Mouse (Mus musculus): ENCODE data around the gene Slc17a2.
"Not testable (repeated sequence)": the region's sequence is repeated elsewhere in the genome, so short reads cannot be mapped to it uniquely, and the experiment has no call there.

Slc17a2 gene

GRCm38 (mm10) chr13:23806422-23807052, at the start of gene Slc17a2:
TSS of gene Slc17a2 (plus strand) at chr13:23806993.
- DNase-seq (ENCODE audit: low spot score), result no peak

GRCm38 (mm10) chr13:23757211-23757773, 49.5 kb upstream of the Slc17a2 start:
- DNase-seq (ENCODE audit: low spot score), result no peak

- no peak for DNase-seq (ENCODE audit: low spot score)
Observed at GRCm38 (mm10) chr13:23757921-23758320, 48.9 kb upstream of the Slc17a2 start.

GRCm38 (mm10) chr13:23759251-23759771, 47.5 kb upstream of the Slc17a2 start:
- no peak for DNase-seq (ENCODE audit: low spot score)

GRCm38 (mm10) chr13:23759916-23760239, 46.9 kb upstream of the Slc17a2 start:
- no peak for DNase-seq (ENCODE audit: low spot score)

GRCm38 (mm10) chr13:23760240-23760971, 46.4 kb upstream of the Slc17a2 start:
- no peak for DNase-seq (ENCODE audit: low spot score)

GRCm38 (mm10) chr13:23760972-23761864, 45.6 kb upstream of the Slc17a2 start, which contains the start of gene Hist1h4a:
TSS of gene Hist1h4a (minus strand) at chr13:23761230.
- peak; percentile 98 for DNase-seq (ENCODE audit: low spot score)

GRCm38 (mm10) chr13:23761871-23762821, 44.6 kb upstream of the Slc17a2 start, which contains the start of gene Hist1h3a:
TSS of gene Hist1h3a (minus strand) at chr13:23762386.
- DNase-seq (ENCODE audit: low spot score), result peak; percentile 84

GRCm38 (mm10) chr13:23763242-23763585, 43.6 kb upstream of the Slc17a2 start:
- DNase-seq (ENCODE audit: low spot score), result no peak

- DNase-seq (ENCODE audit: low spot score), result peak; percentile 89
Observed at GRCm38 (mm10) chr13:23763586-23764323, 43.0 kb upstream of the Slc17a2 start, which contains the start of gene Hist1h1a. TSS of gene Hist1h1a (plus strand) at chr13:23763666.

GRCm38 (mm10) chr13:23764324-23765171, 42.2 kb upstream of the Slc17a2 start:
- no peak for DNase-seq (ENCODE audit: low spot score)

- DNase-seq (ENCODE audit: low spot score), result no peak
Observed at GRCm38 (mm10) chr13:23765172-23765513, 41.6 kb upstream of the Slc17a2 start.

- no peak for DNase-seq (ENCODE audit: low spot score)
Observed at GRCm38 (mm10) chr13:23766772-23767171, 40.0 kb upstream of the Slc17a2 start.

GRCm38 (mm10) chr13:23768834-23769397, 37.9 kb upstream of the Slc17a2 start:
- no peak for DNase-seq (ENCODE audit: low spot score)

GRCm38 (mm10) chr13:23769613-23770012, 37.2 kb upstream of the Slc17a2 start, which contains the start of gene Trim38:
TSS of gene Trim38 (plus strand) at chr13:23769913.
- DNase-seq (ENCODE audit: low spot score), result not testable (repeated sequence)

GRCm38 (mm10) chr13:23772561-23773313, 34.1 kb upstream of the Slc17a2 start:
- DNase-seq (ENCODE audit: low spot score), result no peak

- no peak for DNase-seq (ENCODE audit: low spot score)
Observed at GRCm38 (mm10) chr13:23778339-23778738, 28.5 kb upstream of the Slc17a2 start.

GRCm38 (mm10) chr13:23779025-23779424, 27.8 kb upstream of the Slc17a2 start:
- DNase-seq (ENCODE audit: low spot score), result no peak

Measured in lung, postnatal 25 days (tissue).